In the genomic region with DNA sequence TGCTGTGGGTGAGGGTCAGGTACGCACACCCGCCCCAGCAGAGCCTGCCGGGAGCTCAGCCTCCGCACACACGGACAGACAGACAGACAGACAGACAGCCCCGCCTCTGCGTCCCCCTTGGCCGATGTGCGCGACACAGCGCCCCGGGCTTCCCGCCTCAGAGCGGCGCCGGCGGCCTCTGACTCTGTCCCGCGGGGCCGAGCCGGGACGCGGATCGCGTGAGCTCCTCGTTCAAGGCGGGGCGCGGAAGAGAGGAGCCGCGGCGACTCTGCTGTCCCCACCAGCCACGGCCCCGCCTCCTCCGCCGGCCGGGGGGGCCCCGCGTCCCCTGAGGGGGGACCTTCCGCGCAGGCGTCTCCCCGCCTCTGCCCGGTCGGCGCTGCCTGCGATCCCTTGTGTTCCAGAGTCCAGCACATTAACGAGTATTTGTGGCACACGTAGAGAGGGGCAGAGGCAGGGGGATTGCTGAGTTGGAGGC, we compare ENCODE assay signal across 8 mouse cellular contexts. TPM values are rescaled to one million over a fixed set of nuclear protein-coding genes. Genes with fewer than 3 reads are reported as not detected.
DNase-seq lines count a peak whose midpoint lies in the region; ATAC-seq and TF ChIP-seq lines count a peak whose summit lies in the region.

No protein-coding gene starts in this region.

- no peak for TF ChIP-seq CTCF in MEL (IDR thresholded peaks at IDR 0.05 in 2 of 3, conservative IDR thresholded peaks at IDR 0.05 in 1 of 3; ENCODE audit: control insufficient read depth in 1 of 3, insufficient read depth in 1 of 3, low read depth in 2 of 3, low read length in 3 of 3, poor library complexity in 1 of 3, severe bottlenecking in 1 of 3)

- H3K9me3 ChIP-seq in MEL (replicated peaks; ENCODE audit: insufficient read depth, low read length), result no peaks in the 10 kb centered on the region
- H3K9me3 ChIP-seq in hindbrain, embryonic 10.5 days, result 0 out of 2 replicates have a peak, but pooled peaks cover 3% of the 10 kb centered on the region

- H3K9ac ChIP-seq in MEL (ENCODE audit: control insufficient read depth, low read depth, low read length, poor library complexity, severe bottlenecking), result peak overlapping the region; percentile 63

- TF ChIP-seq EP300 in MEL (IDR thresholded peaks at IDR 0.05; ENCODE audit: low read depth in 1 of 2, low read length in 2 of 2), result no peak

- H3K27ac ChIP-seq in MEL (ENCODE audit: control insufficient read depth, low read depth, low read length), result peak overlapping the region; percentile 22
- peak overlapping the region; percentile 95 for H3K27ac ChIP-seq in hindbrain, embryonic 10.5 days

- WGBS in hindbrain, embryonic 10.5 days, result under 1% methylated on average over 47 of the region's 49 CpGs

- peak; percentile 94 for DNase-seq in MEL (ENCODE audit: low read depth, low spot score)
- DNase-seq in cerebellum, adult 9-10 months, result peak; percentile 67
- peak; percentile 84 for DNase-seq in hindbrain, embryonic 10.5 days (ENCODE audit: low spot score)
- peak; percentile 68 to 82 for DNase-seq in layer of hippocampus, postnatal 25 days (ENCODE audit: extremely low spot score in 1 of 2, low spot score in 1 of 2)
- DNase-seq in lung, postnatal 14 days, result peak; percentile 93
- DNase-seq in ovary, postnatal 36 days (ENCODE audit: low spot score), result peak; percentile 94
- peak; percentile 91 for DNase-seq in thymus, postnatal 14 days

- H3K36me3 ChIP-seq in MEL (ENCODE audit: control insufficient read depth in 1 of 2, insufficient read depth in 2 of 2, low read length in 2 of 2), result peaks cover 0 to 16% of the 10 kb centered on the region in 2 experiments; a peak in 2 of 4 replicates
- H3K36me3 ChIP-seq in hindbrain, embryonic 10.5 days, result no peaks in the 10 kb centered on the region

- peaks cover 16 to 26% of the 10 kb centered on the region in 2 experiments for H3K4me1 ChIP-seq in MEL (ENCODE audit: control insufficient read depth in 1 of 2, insufficient read depth in 2 of 2, low read length in 2 of 2)
- H3K4me1 ChIP-seq in hindbrain, embryonic 10.5 days (replicated peaks), result peaks cover 33% of the 10 kb centered on the region

- no peak for TF ChIP-seq RAD21 in MEL (IDR thresholded peaks at IDR 0.05; ENCODE audit: low read depth, low read length)

- ATAC-seq in frontal cortex, adult (ENCODE audit: low TSS enrichment), result peak; percentile 88

- no peaks in the 10 kb centered on the region for H3K79me2 ChIP-seq in MEL (ENCODE audit: control insufficient read depth, insufficient read depth, low read length, poor library complexity)

- no peaks in the 10 kb centered on the region for H3K27me3 ChIP-seq in MEL (ENCODE audit: control insufficient read depth in 1 of 2, insufficient read depth in 2 of 2, low read length in 2 of 2)
- H3K27me3 ChIP-seq in hindbrain, embryonic 10.5 days (ENCODE audit: insufficient read depth, poor library complexity, severe bottlenecking), result peaks cover 7% of the 10 kb centered on the region; the same call in 1 of the 2 replicates

- no peak for TF ChIP-seq POLR2A in MEL (IDR thresholded peaks at IDR 0.05; ENCODE audit: control insufficient read depth in 1 of 2, insufficient read depth in 1 of 2, low read depth in 1 of 2, low read length in 2 of 2, poor library complexity in 1 of 2)

- H3K4me3 ChIP-seq in MEL (ENCODE audit: control insufficient read depth in 1 of 2, insufficient read depth in 1 of 2, low read depth in 2 of 2, low read length in 2 of 2), result peak overlapping the region; percentile 47 to 51; a peak in 3 of 4 replicates
- peak overlapping the region; percentile 70 for H3K4me3 ChIP-seq in hindbrain, embryonic 10.5 days

TF ChIP-seq in MEL, 35 proteins besides CTCF, POLR2A, EP300 and RAD21:
- TF ChIP-seq USF2 (IDR thresholded peaks at IDR 0.05; ENCODE audit: borderline replicate concordance in 1 of 2, insufficient read depth in 1 of 2, low read depth in 1 of 2, low read length in 2 of 2) (no peak), CHD2 (IDR thresholded peaks at IDR 0.05; ENCODE audit: low read length) (no peak), ELF1 (IDR thresholded peaks at IDR 0.05; ENCODE audit: low read depth, low read length) (no peak), SIN3A (IDR thresholded peaks at IDR 0.05; ENCODE audit: low read length) (no peak), MXI1 (IDR thresholded peaks at IDR 0.05; ENCODE audit: low read depth, low read length) (no peak), ZNF384 (IDR thresholded peaks at IDR 0.05; ENCODE audit: low read depth, low read length) (no peak), MAZ (IDR thresholded peaks at IDR 0.05; ENCODE audit: low read depth, low read length) (no peak), MAX (IDR thresholded peaks at IDR 0.05; ENCODE audit: low read length) (no peak), USF1 (IDR thresholded peaks at IDR 0.05; ENCODE audit: low read depth, low read length) (no peak), E2F4 (IDR thresholded peaks at IDR 0.05; ENCODE audit: borderline replicate concordance, low read depth, low read length) (no peak), POLR2AphosphoS5 (IDR thresholded peaks at IDR 0.05; ENCODE audit: borderline replicate concordance, low read depth, low read length) (no peak), CHD1 (IDR thresholded peaks at IDR 0.05; ENCODE audit: low read depth, low read length) (no peak), GABPA (IDR thresholded peaks at IDR 0.05; ENCODE audit: low read depth, low read length) (no peak), JUND (IDR thresholded peaks at IDR 0.05; ENCODE audit: low read depth, low read length) (no peak), TCF12 (IDR thresholded peaks at IDR 0.05; ENCODE audit: low read depth, low read length) (no peak), MYB (IDR thresholded peaks at IDR 0.05; ENCODE audit: low read depth, low read length) (no peak)

RNA-seq across cellular contexts. Expression of gene Ccr1, which starts 43.9 kb away (rescaled TPM):
- total RNA-seq in MEL (2012; rRNA removed), result not detected in 2 replicates
- under 1 TPM in 1 of 2 experiments, not detected in 1; 0.07 TPM for polyA plus RNA-seq in MEL (2012; ENCODE audit: insufficient read depth in 1 of 2, insufficient read length in 2 of 2, low read depth in 1 of 2, low replicate concordance in 2 of 2, missing spikeins in 1 of 2)
- polyA plus RNA-seq in hindbrain, embryonic 10.5 days (2016; fragmentation: Nextera tagmentation; extraction: Ambion mirVana), result 0.90 and 1.0 TPM in 2 replicates
- total RNA-seq in layer of hippocampus, postnatal 25 days (2021), result under 1 TPM; 0.28 to 0.37 TPM

RNA-seq across cellular contexts. Expression of gene Ccr1l1, which starts 53.6 kb away (rescaled TPM):
- not detected in 2 replicates for total RNA-seq in MEL (2012; rRNA removed)
- not detected for polyA plus RNA-seq in MEL (2012; ENCODE audit: insufficient read depth in 1 of 2, insufficient read length in 2 of 2, low read depth in 1 of 2, low replicate concordance in 2 of 2, missing spikeins in 1 of 2)
- polyA plus RNA-seq in hindbrain, embryonic 10.5 days (2016; fragmentation: Nextera tagmentation; extraction: Ambion mirVana), result not detected in 2 replicates
- not detected for total RNA-seq in layer of hippocampus, postnatal 25 days (2021)

Comparison
In these comparisons a context has a peak if more than half of its experiments do, and no peak if none do; other contexts are left out.
1. Peak in every context shown above with its lines: DNase-seq, ATAC-seq, H3K4me3 ChIP-seq and H3K27ac ChIP-seq.